Mouse (Mus musculus): ENCODE measurements around the gene Nbas.

The Nbas gene

GRCm38 (mm10) chr12:13532731-13533365 is 263.9 kb downstream of the Nbas start:
- DNase-seq (ENCODE audit: low spot score) = no peak

- no peak for DNase-seq (ENCODE audit: low spot score)
Observed at GRCm38 (mm10) chr12:13539171-13539570, 270.2 kb downstream of the Nbas start.

- no peak for DNase-seq (ENCODE audit: low spot score)
Observed at GRCm38 (mm10) chr12:13543806-13544205, 274.9 kb downstream of the Nbas start.

GRCm38 (mm10) chr12:13563646-13564289 is 294.8 kb downstream of the Nbas start:
- no peak for DNase-seq (ENCODE audit: low spot score)

GRCm38 (mm10) chr12:13564330-13564729 is 295.4 kb downstream of the Nbas start:
- no peak for DNase-seq (ENCODE audit: low spot score)

- no peak for DNase-seq (ENCODE audit: low spot score)
Observed at GRCm38 (mm10) chr12:13566421-13566820, 297.5 kb downstream of the Nbas start.

- DNase-seq (ENCODE audit: low spot score) = no peak
Observed at GRCm38 (mm10) chr12:13575158-13575557, 306.2 kb downstream of the Nbas start.

GRCm38 (mm10) chr12:13575605-13576600 is 307.0 kb downstream of the Nbas start:
- DNase-seq (ENCODE audit: low spot score) = peak; percentile 71

GRCm38 (mm10) chr12:13576761-13577160 is 307.8 kb downstream of the Nbas start:
- DNase-seq (ENCODE audit: low spot score) = no peak

GRCm38 (mm10) chr12:13580796-13581195 is 311.9 kb downstream of the Nbas start:
- DNase-seq (ENCODE audit: low spot score) = no peak

GRCm38 (mm10) chr12:13583386-13583785 is 314.5 kb downstream of the Nbas start:
- no peak for DNase-seq (ENCODE audit: low spot score)

- no peak for DNase-seq (ENCODE audit: low spot score)
Observed at GRCm38 (mm10) chr12:13585527-13586156, 316.7 kb downstream of the Nbas start.

- DNase-seq (ENCODE audit: low spot score) = no peak
Observed at GRCm38 (mm10) chr12:13587675-13588074, 318.7 kb downstream of the Nbas start.

GRCm38 (mm10) chr12:13589021-13589420 is 320.1 kb downstream of the Nbas start:
- DNase-seq (ENCODE audit: low spot score) = no peak

GRCm38 (mm10) chr12:13594746-13595469 is 326.0 kb downstream of the Nbas start:
- no peak for DNase-seq (ENCODE audit: low spot score)

- DNase-seq (ENCODE audit: low spot score) = no peak
Observed at GRCm38 (mm10) chr12:13597026-13597425, 328.1 kb downstream of the Nbas start.

- no peak for DNase-seq (ENCODE audit: low spot score)
Observed at GRCm38 (mm10) chr12:13598545-13598944, 329.6 kb downstream of the Nbas start.

GRCm38 (mm10) chr12:13602414-13602813 is 333.5 kb downstream of the Nbas start:
- no peak for DNase-seq (ENCODE audit: low spot score)

GRCm38 (mm10) chr12:13607021-13607420 is 338.1 kb downstream of the Nbas start:
- DNase-seq (ENCODE audit: low spot score) = no peak

GRCm38 (mm10) chr12:13609027-13609426 is 340.1 kb downstream of the Nbas start:
- DNase-seq (ENCODE audit: low spot score) = no peak

GRCm38 (mm10) chr12:13613041-13613440 is 344.1 kb downstream of the Nbas start:
- DNase-seq (ENCODE audit: low spot score) = no peak

Measured in c-Kit-positive CD71-positive TER-119-positive erythroid progenitor cells, embryonic 14.5 days (primary cell).